Mouse (Mus musculus) liver, embryonic 13.5 days (tissue): Measurements from ENCODE around the gene Vat1l. TPM values are rescaled to one million over a fixed set of nuclear protein-coding genes. Genes with fewer than 3 reads are reported as not detected.

Experiments used
- ATAC-seq: fragments of 200-750 bp; cut with Nextera tagmentation; 2 replicates; pipeline ENCODE4 v1.8.0; 2017; ENCODE audit warnings: low read depth, mild to moderate bottlenecking, moderate number of reproducible peaks, moderate library complexity
- DNase-seq: peaks from one replicate; pipeline ENCODE4 v3.0.0; 2022
- H3K27ac ChIP-seq: fragments of 300-500 bp; sonication (generic); 2 replicates; pipeline ENCODE4 v1.5.1; 2015; ENCODE audit warnings: moderate library complexity, mild to moderate bottlenecking, inconsistent platforms
- H3K27me3 ChIP-seq: fragments of 300-500 bp; sonication (generic); 2 replicates; pipeline ENCODE4 v1.6.1; 2015; ENCODE audit warnings: mild to moderate bottlenecking, inconsistent platforms
- H3K36me3 ChIP-seq: fragments of 300-500 bp; sonication (generic); 2 replicates; pipeline ENCODE4 v1.6.1; 2015; ENCODE audit warnings: mild to moderate bottlenecking, inconsistent platforms
- H3K4me1 ChIP-seq: fragments of 300-500 bp; sonication (generic); replicated peaks from 2 replicates; pipeline ENCODE4 v1.6.1; 2015; ENCODE audit warnings: inconsistent platforms
- H3K4me2 ChIP-seq: fragments of 300-500 bp; sonication (generic); 2 replicates; pipeline ENCODE4 v1.6.1; 2015; ENCODE audit warnings: inconsistent platforms, mild to moderate bottlenecking, moderate library complexity
- H3K4me3 ChIP-seq: fragments of 300-500 bp; sonication (generic); replicated peaks from 2 replicates; pipeline ENCODE4 v1.5.1; 2015; ENCODE audit warnings: mild to moderate bottlenecking, inconsistent platforms
- H3K9ac ChIP-seq: fragments of 300-500 bp; sonication (generic); 2 replicates; pipeline ENCODE4 v1.6.1; 2015; ENCODE audit warnings: mild to moderate bottlenecking, inconsistent platforms
- H3K9me3 ChIP-seq: fragments of 300-500 bp; sonication (generic); replicated peaks from 2 replicates; pipeline ENCODE4 v1.6.1; 2016; ENCODE audit warnings: inconsistent platforms
- WGBS: fragments of 180-500 bp; shearing (Covaris S2); methylation state at CpG from one replicate; pipeline ENCODE4 v1.1.7; 2015; ENCODE audit not compliant: insufficient replicate concordance; 5-methylcytosine and 5-hydroxymethylcytosine counted together
- polyA plus RNA-seq: library from polyadenylated mRNA; unstranded; fragments of >200 nt; fragmentation: Nextera tagmentation; extraction: Ambion mirVana; gene quantifications from 2 replicates; pipeline ENCODE4 v1.2.1, GENCODE M21; 2015

Vat1l gene
- polyA plus RNA-seq, 1 experiment from 2014 or later, result 0.06 TPM

- DNase-seq, result no peak
- WGBS, result 68% methylated on average over 2 of the region's 2 CpGs
- Histone ChIP-seq H3K4me3 (no peak overlapping the region), H3K9ac (no peak overlapping the region), H3K4me2 (no peak overlapping the region), H3K27ac (no peak overlapping the region), H3K27me3 (no peaks in the 10 kb centered on the region), H3K4me1 (no peaks in the 10 kb centered on the region), H3K36me3 (no peaks in the 10 kb centered on the region), H3K9me3 (no peaks in the 10 kb centered on the region)
- ATAC-seq, result no peak
These were observed 16.6 kb downstream of the Vat1l start for GRCm38 (mm10) chr8:114222001-114222400.

- DNase-seq (no peak), ATAC-seq (no peak)
- 69% methylated on average over 2 of the region's 2 CpGs for WGBS
- H3K9me3 ChIP-seq, result no peaks in the 10 kb centered on the region
- no peaks in the 10 kb centered on the region for H3K27me3 ChIP-seq
- no peak overlapping the region for H3K9ac ChIP-seq
- H3K4me1 ChIP-seq, result no peaks in the 10 kb centered on the region
- no peak overlapping the region for H3K4me2 ChIP-seq
- H3K36me3 ChIP-seq, result no peaks in the 10 kb centered on the region
- H3K4me3 ChIP-seq, result no peak overlapping the region
- H3K27ac ChIP-seq, result no peak overlapping the region
These were observed 18.6 kb downstream of the Vat1l start for GRCm38 (mm10) chr8:114224001-114224400.

- ATAC-seq (no peak), DNase-seq (no peak)
- 73% methylated on average over 3 of the region's 3 CpGs for WGBS
- Histone ChIP-seq H3K27ac (no peak overlapping the region), H3K4me2 (no peak overlapping the region), H3K4me3 (no peak overlapping the region), H3K9me3 (no peaks in the 10 kb centered on the region), H3K9ac (no peak overlapping the region), H3K27me3 (no peaks in the 10 kb centered on the region), H3K4me1 (no peaks in the 10 kb centered on the region), H3K36me3 (no peaks in the 10 kb centered on the region)
These were observed 46.1 kb downstream of the Vat1l start for GRCm38 (mm10) chr8:114251321-114252065.

- DNase-seq, result no peak
- no peaks in the 10 kb centered on the region for H3K27me3 ChIP-seq
- no peaks in the 10 kb centered on the region for H3K9me3 ChIP-seq
- H3K4me2 ChIP-seq, result no peak overlapping the region
- H3K4me3 ChIP-seq, result no peak overlapping the region
- H3K4me1 ChIP-seq, result no peaks in the 10 kb centered on the region
- WGBS, result 63% methylated on average over 4 of the region's 4 CpGs
- no peak for ATAC-seq
- no peaks in the 10 kb centered on the region for H3K36me3 ChIP-seq
- no peak overlapping the region for H3K9ac ChIP-seq
- no peak overlapping the region for H3K27ac ChIP-seq
These were observed 53.3 kb downstream of the Vat1l start for GRCm38 (mm10) chr8:114258685-114259084.

- Histone ChIP-seq H3K27me3 (no peaks in the 10 kb centered on the region), H3K9me3 (no peaks in the 10 kb centered on the region), H3K9ac (no peak overlapping the region), H3K4me2 (no peak overlapping the region), H3K4me1 (no peaks in the 10 kb centered on the region), H3K4me3 (no peak overlapping the region), H3K36me3 (no peaks in the 10 kb centered on the region), H3K27ac (no peak overlapping the region)
- no peak for DNase-seq
- ATAC-seq, result no peak
- 63% methylated on average over 5 of the region's 5 CpGs for WGBS
These were observed 54.4 kb downstream of the Vat1l start for GRCm38 (mm10) chr8:114259713-114260355.

- no peak overlapping the region for H3K27ac ChIP-seq
- H3K27me3 ChIP-seq, result no peaks in the 10 kb centered on the region
- H3K4me2 ChIP-seq, result no peak overlapping the region
- ATAC-seq, result no peak
- WGBS, result 22% methylated on average over 2 of the region's 2 CpGs
- no peak overlapping the region for H3K9ac ChIP-seq
- H3K9me3 ChIP-seq, result no peaks in the 10 kb centered on the region
- DNase-seq, result no peak
- no peaks in the 10 kb centered on the region for H3K36me3 ChIP-seq
- no peak overlapping the region for H3K4me3 ChIP-seq
- no peaks in the 10 kb centered on the region for H3K4me1 ChIP-seq
These were observed 56.9 kb downstream of the Vat1l start for GRCm38 (mm10) chr8:114262331-114262730.

- Histone ChIP-seq H3K27me3 (no peaks in the 10 kb centered on the region), H3K9ac (no peak overlapping the region), H3K27ac (no peak overlapping the region), H3K4me1 (no peaks in the 10 kb centered on the region), H3K4me3 (no peak overlapping the region), H3K4me2 (no peak overlapping the region), H3K36me3 (no peaks in the 10 kb centered on the region), H3K9me3 (no peaks in the 10 kb centered on the region)
- DNase-seq (no peak), ATAC-seq (no peak)
- WGBS, result 59% methylated on average over 8 of the region's 8 CpGs
These were observed 69.1 kb downstream of the Vat1l start for GRCm38 (mm10) chr8:114274558-114274957.

GRCm38 (mm10) chr8:114281101-114281500, 75.7 kb downstream of the Vat1l start:
- WGBS, result 46% methylated on average over 1 of the region's 1 CpGs
- H3K4me3 ChIP-seq, result no peak overlapping the region
- no peak overlapping the region for H3K27ac ChIP-seq
- H3K9ac ChIP-seq, result no peak overlapping the region
- H3K9me3 ChIP-seq, result 0 out of 2 replicates have a peak, but pooled peaks cover 4% of the 10 kb centered on the region
- DNase-seq (no peak), ATAC-seq (no peak)
- no peaks in the 10 kb centered on the region for H3K4me1 ChIP-seq
- H3K4me2 ChIP-seq, result no peak overlapping the region
- H3K27me3 ChIP-seq, result no peaks in the 10 kb centered on the region
- no peaks in the 10 kb centered on the region for H3K36me3 ChIP-seq

GRCm38 (mm10) chr8:114294889-114295748, 89.7 kb downstream of the Vat1l start:
- DNase-seq, result no peak
- Histone ChIP-seq H3K4me1 (no peaks in the 10 kb centered on the region), H3K4me2 (no peak overlapping the region), H3K27ac (no peak overlapping the region), H3K4me3 (no peak overlapping the region), H3K9ac (no peak overlapping the region), H3K36me3 (no peaks in the 10 kb centered on the region), H3K9me3 (no peaks in the 10 kb centered on the region), H3K27me3 (no peaks in the 10 kb centered on the region)
- 65% methylated on average over 11 of the region's 11 CpGs for WGBS
- no peak for ATAC-seq

- Histone ChIP-seq H3K9ac (no peak overlapping the region), H3K4me1 (no peaks in the 10 kb centered on the region), H3K9me3 (no peaks in the 10 kb centered on the region), H3K27ac (no peak overlapping the region), H3K36me3 (no peaks in the 10 kb centered on the region), H3K4me2 (no peak overlapping the region), H3K4me3 (no peak overlapping the region), H3K27me3 (no peaks in the 10 kb centered on the region)
- DNase-seq, result no peak
- no peak for ATAC-seq
- WGBS, result 70% methylated on average over 3 of the region's 3 CpGs
These were observed 90.3 kb downstream of the Vat1l start for GRCm38 (mm10) chr8:114295749-114296067.

GRCm38 (mm10) chr8:114298253-114298652, 92.8 kb downstream of the Vat1l start:
- H3K9ac ChIP-seq, result no peak overlapping the region
- H3K4me3 ChIP-seq, result no peak overlapping the region
- H3K27ac ChIP-seq, result no peak overlapping the region
- DNase-seq, result no peak
- H3K4me1 ChIP-seq, result no peaks in the 10 kb centered on the region
- H3K27me3 ChIP-seq, result no peaks in the 10 kb centered on the region
- no peaks in the 10 kb centered on the region for H3K9me3 ChIP-seq
- 52% methylated on average over 2 of the region's 2 CpGs for WGBS
- no peak overlapping the region for H3K4me2 ChIP-seq
- H3K36me3 ChIP-seq, result no peaks in the 10 kb centered on the region
- no peak for ATAC-seq
